Mouse (Mus musculus) gastrocnemius, postnatal 4 days (tissue): ENCODE results near the gene Samm50. TPM values are rescaled to one million over a fixed set of nuclear protein-coding genes. Genes with fewer than 3 reads are reported as not detected.
"Not testable (repeated sequence)": the region's sequence is repeated elsewhere in the genome, so short reads cannot be mapped to it uniquely, and the experiment has no call there.

Experiments
- DNase-seq, 2 experiments: peaks; one replicate each; pipeline ENCODE4 v3.0.0; 2021 to 2022; ENCODE audit warnings: low spot score in 2 of 2, mixed read lengths in 2 of 2
- long read RNA-seq, 2 experiments: library from polyadenylated mRNA; stranded (forward); transcript quantifications; one replicate each; pipeline ENCODE4 v2.0.0; 2021
- total RNA-seq, 2 experiments: library from RNA; stranded (reverse); gene quantifications; 2 replicates each; pipeline ENCODE4 v1.2.3; 2021

Samm50 gene
- total RNA-seq = 100 to 1,000 TPM; 160 to 165 TPM
- long read RNA-seq, experiment 1, full-length matches to known transcripts = 48 of 68 reads
- long read RNA-seq, experiment 1, partial matches to known transcripts = 18 of 68 reads
- long read RNA-seq, experiment 1, other reads (novel, unspliced or antisense) = 2 of 68 reads
- long read RNA-seq, experiment 2, full-length matches to known transcripts = 60 of 81 reads
- long read RNA-seq, experiment 2, partial matches to known transcripts = 17 of 81 reads
- long read RNA-seq, experiment 2, other reads (novel, unspliced or antisense) = 4 of 81 reads

GRCm38 (mm10) chr15:84192058-84192791 lies at the start of gene Samm50:
Gene Samm50, plus strand, starts transcription at chr15:84192241.
- peak; percentile 74 to 89 for DNase-seq

GRCm38 (mm10) chr15:84156158-84156557 lies 35.9 kb upstream of the Samm50 start:
- DNase-seq = no peak

GRCm38 (mm10) chr15:84157530-84157929 lies 34.5 kb upstream of the Samm50 start:
- DNase-seq = not testable (repeated sequence)

- no peak for DNase-seq
Observed at GRCm38 (mm10) chr15:84161871-84162270, 30.2 kb upstream of the Samm50 start.

- no peak for DNase-seq
Observed at GRCm38 (mm10) chr15:84166818-84167217, 25.2 kb upstream of the Samm50 start.

- peak; percentile 87 to 93 for DNase-seq
Observed at GRCm38 (mm10) chr15:84167600-84167999, 24.4 kb upstream of the Samm50 start, which contains the start of gene Pnpla3. Gene Pnpla3, plus strand, starts transcription at chr15:84167837.

- peak in 1 of 2 experiments; percentile 25 for DNase-seq
Observed at GRCm38 (mm10) chr15:84168170-84169161, 23.6 kb upstream of the Samm50 start.

GRCm38 (mm10) chr15:84169511-84169910 lies 22.5 kb upstream of the Samm50 start:
- DNase-seq = no peak

- no peak for DNase-seq
Observed at GRCm38 (mm10) chr15:84171166-84171565, 20.9 kb upstream of the Samm50 start.

- no peak for DNase-seq
Observed at GRCm38 (mm10) chr15:84178733-84179132, 13.3 kb upstream of the Samm50 start.

- no peak for DNase-seq
Observed at GRCm38 (mm10) chr15:84182000-84182399, 10.0 kb upstream of the Samm50 start.

GRCm38 (mm10) chr15:84183967-84184366 lies 8.1 kb upstream of the Samm50 start:
- DNase-seq = no peak

- no peak for DNase-seq
Observed at GRCm38 (mm10) chr15:84186196-84186595, 5.8 kb upstream of the Samm50 start.

- DNase-seq = no peak
Observed at GRCm38 (mm10) chr15:84188887-84189530, 3.0 kb upstream of the Samm50 start.

- no peak for DNase-seq
Observed at GRCm38 (mm10) chr15:84189881-84190280, 2.2 kb upstream of the Samm50 start.

- no peak for DNase-seq
Observed at GRCm38 (mm10) chr15:84191724-84192057, 350 bp upstream of the Samm50 start.

- DNase-seq = no peak
Observed at GRCm38 (mm10) chr15:84196486-84197165, 4.6 kb downstream of the Samm50 start.

GRCm38 (mm10) chr15:84207327-84207726 lies 15.3 kb downstream of the Samm50 start:
- DNase-seq = no peak

GRCm38 (mm10) chr15:84209517-84210412 lies 17.7 kb downstream of the Samm50 start:
- DNase-seq = no peak
